Mouse (Mus musculus) erythroid progenitor cell, adult 5-6 weeks (primary cell): ENCODE results near the gene Abca16. TPM values are rescaled to one million over a fixed set of nuclear protein-coding genes. Genes with fewer than 3 reads are reported as not detected.
A peak's percentile ranks its signal among the peaks of the same experiment; 100 is the strongest.

ENCODE experiments used
- ATAC-seq: replicated peaks from 2 replicates; pipeline ENCODE4 v1.8.0; 2016; ENCODE audit warnings: moderate number of reproducible peaks, mild to moderate bottlenecking, moderate TSS enrichment, inconsistent platforms; ENCODE audit not compliant: poor library complexity, low FRiP score, severe bottlenecking
- total RNA-seq, 2 experiments: library from RNA; stranded (forward) in 1 of 2; stranded (reverse) in 1 of 2; fragments of 150-400 nt in 1 of 2; fragments of 186-747, 209-891 nt in 1 of 2; gene quantifications; 2 replicates each; pipeline versions ENCODE4 v1.2.3 to v1.2.4; 2015 to 2017; ENCODE audit warnings: low replicate concordance in 2 of 2

The Abca16 gene
- total RNA-seq (2015; ENCODE audit: low replicate concordance) (not detected in 2 replicates), total RNA-seq (2017; ENCODE audit: low replicate concordance) (not detected in 2 replicates)

DNA sequence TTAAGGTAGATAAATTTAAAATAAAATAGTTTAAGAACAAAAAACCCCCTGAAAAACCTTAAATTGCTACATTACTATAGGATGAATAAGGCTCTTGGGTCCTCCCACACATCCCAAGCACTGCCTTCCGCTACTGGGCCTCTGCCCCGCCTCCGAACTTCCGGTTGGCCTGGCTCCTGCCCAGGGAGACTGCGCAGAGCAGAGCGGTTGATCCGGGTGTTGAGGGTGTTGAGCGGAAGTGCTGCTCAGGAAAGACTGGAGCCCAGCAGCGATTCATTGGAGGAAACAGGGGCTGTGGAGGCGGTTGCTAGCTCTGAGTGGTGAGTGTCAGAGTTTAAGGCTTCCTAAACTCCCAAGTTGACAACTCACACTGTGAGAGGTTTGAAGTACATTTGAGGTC, at the start of gene Abca16:
TSS of gene Abca16 (plus strand) at position 201 of the 400 bp plus-strand sequence.
- no peak for ATAC-seq

DNA sequence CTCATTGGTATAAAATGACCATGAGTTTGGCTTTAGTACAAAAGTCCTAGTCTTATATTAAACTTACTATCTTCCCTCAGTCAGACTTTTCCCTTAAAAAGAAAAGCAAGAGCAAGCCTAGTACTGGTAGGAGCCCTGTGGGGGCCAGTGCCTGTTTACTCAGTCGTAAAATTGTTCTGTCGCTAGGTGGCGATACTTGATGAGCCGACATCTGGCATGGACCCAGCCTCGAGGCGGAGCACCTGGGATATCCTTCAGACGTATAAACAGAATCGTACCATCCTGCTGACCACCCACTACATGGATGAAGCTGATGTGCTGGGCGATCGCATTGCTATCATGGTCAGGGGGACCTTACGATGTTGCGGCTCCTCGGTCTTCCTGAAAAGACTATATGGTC, 48.3 kb upstream of the Abca16 start:
- no peak for ATAC-seq

- no peak for ATAC-seq
Observed at GRCm38 (mm10) chr7:120412391-120412790, 2.9 kb downstream of the Abca16 start.

DNA sequence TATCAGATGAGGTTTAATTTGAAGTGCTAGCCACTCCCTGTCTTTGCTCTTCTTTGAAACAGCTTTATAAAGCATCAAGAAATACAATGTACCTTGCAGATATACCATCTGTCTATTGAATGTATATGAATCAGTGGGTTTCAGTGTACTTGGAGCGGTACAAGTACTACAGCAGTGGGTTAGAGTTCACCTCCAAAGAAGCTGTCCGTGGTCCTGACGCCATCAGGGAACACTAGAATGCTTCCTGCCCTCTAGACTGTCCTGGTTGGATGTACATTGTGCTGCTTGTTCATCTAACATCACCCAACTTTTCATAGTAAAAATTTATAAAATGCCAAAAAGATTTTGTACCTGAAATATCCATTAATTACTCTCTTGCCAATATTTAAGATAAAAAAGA, 17.2 kb downstream of the Abca16 start:
- no peak for ATAC-seq

GRCm38 (mm10) chr7:120431464-120431863, 22.0 kb downstream of the Abca16 start:
- ATAC-seq, result peak; percentile 71; the same call in 1 of the 2 replicates

GRCm38 (mm10) chr7:120503891-120504662, 94.6 kb downstream of the Abca16 start:
- ATAC-seq, result no peak

DNA sequence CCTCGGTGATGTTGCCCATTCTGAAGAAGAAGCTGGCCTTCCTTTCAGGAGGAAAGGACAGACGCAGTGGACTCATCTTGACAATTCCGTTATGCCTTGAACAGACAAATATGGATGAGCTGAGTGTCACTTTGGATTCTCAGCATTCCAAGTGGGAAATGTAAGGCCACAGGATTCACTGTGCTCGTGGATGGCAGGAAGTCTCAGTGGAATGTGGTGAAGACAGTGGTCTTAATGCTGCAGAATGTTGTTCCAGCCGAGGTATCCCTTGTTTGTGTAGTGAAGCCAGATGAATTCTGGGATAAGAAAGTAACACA, 95.2 kb downstream of the Abca16 start:
- ATAC-seq, result no peak

GRCm38 (mm10) chr7:120534805-120535204, 125.4 kb downstream of the Abca16 start:
- no peak for ATAC-seq

GRCm38 (mm10) chr7:120552479-120553180, 143.2 kb downstream of the Abca16 start:
- no peak for ATAC-seq

GRCm38 (mm10) chr7:120553181-120553551, 143.7 kb downstream of the Abca16 start:
- ATAC-seq, result no peak

GRCm38 (mm10) chr7:120567366-120567765, 157.9 kb downstream of the Abca16 start:
- no peak for ATAC-seq

DNA sequence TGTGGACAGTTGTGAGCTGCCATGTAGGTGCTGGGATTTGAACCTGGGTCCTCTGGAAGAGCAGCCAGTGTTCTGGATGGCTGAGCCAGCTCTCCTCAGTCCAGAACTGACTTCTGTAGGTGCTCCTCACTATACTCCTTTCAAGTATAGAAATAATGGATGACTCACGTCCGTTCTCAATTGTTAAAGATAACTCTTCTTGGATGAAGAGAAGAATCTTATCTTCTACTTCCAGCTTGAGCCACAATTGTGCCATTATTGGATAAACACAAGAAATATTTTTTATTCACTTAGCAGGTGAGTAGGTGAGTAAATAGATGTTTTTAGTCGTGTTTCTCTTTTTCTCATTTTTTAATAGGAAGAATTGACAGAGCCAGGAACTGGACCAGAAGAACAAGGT, 167.1 kb downstream of the Abca16 start:
- no peak for ATAC-seq

Other genes starting within 250 kb of the Abca16 start
- gene Anks4b, start 235.8 kb upstream of the Abca16 start, total RNA-seq (2015; ENCODE audit: low replicate concordance), result not detected in 2 replicates
- not detected in 2 replicates for gene Anks4b, start 235.8 kb upstream of the Abca16 start, total RNA-seq (2017; ENCODE audit: low replicate concordance)
- not detected in 2 replicates for gene Crym, start 207.5 kb upstream of the Abca16 start, total RNA-seq (2015; ENCODE audit: low replicate concordance)
- gene Crym, start 207.5 kb upstream of the Abca16 start, total RNA-seq (2017; ENCODE audit: low replicate concordance), result not detected in 2 replicates
- gene Abca14, start 205.7 kb upstream of the Abca16 start, total RNA-seq (2015; ENCODE audit: low replicate concordance), result not detected in 2 replicates
- gene Abca14, start 205.7 kb upstream of the Abca16 start, total RNA-seq (2017; ENCODE audit: low replicate concordance), result not detected in 2 replicates
- gene Abca15, start 81.0 kb upstream of the Abca16 start, total RNA-seq (2015; ENCODE audit: low replicate concordance), result not detected in 2 replicates
- not detected in 2 replicates for gene Abca15, start 81.0 kb upstream of the Abca16 start, total RNA-seq (2017; ENCODE audit: low replicate concordance)
- gene Uqcrc2, start 225.5 kb downstream of the Abca16 start, total RNA-seq (2015; ENCODE audit: low replicate concordance), result 84.7 and 88.4 TPM in 2 replicates
- 27.9 and 36.7 TPM in 2 replicates for gene Uqcrc2, start 225.5 kb downstream of the Abca16 start, total RNA-seq (2017; ENCODE audit: low replicate concordance)